2 mouse cellular contexts compared by ENCODE assay signal in the genomic region with DNA sequence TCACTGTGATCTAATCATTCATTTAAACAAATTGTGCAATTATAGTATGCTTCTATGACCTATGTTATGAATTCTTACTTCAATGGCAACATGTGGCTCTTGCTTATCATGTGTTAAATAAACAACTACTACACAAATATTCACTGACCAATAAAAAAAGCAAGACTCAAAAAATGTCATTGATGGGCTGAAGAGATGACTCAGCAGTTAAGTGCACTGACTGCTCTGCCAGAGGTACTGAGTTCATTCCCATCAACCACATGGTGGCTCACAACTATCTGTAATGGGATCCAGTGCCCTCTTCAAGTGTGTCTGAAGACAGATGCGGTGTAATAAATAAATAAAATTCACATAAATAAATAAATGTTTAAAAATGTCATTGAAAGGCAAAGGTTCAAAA.
TF ChIP-seq lines count a peak whose summit lies in the region.

No protein-coding gene starts in this region.

TF ChIP-seq in CH12.LX, 34 proteins besides CTCF, POLR2A, EP300 and RAD21:
- peak; percentile 54; the same call in 1 of the 2 replicates for TF ChIP-seq MAFK (IDR thresholded peaks at IDR 0.05; ENCODE audit: insufficient replicate concordance, low read length)
- TF ChIP-seq PAX5 (IDR thresholded peaks at IDR 0.05; ENCODE audit: low read length): no peak

TF ChIP-seq in ES-E14, 5 proteins besides CTCF, POLR2A, EP300 and RAD21 (continued from another document):
- TF ChIP-seq MAFK (IDR thresholded peaks at IDR 0.05; ENCODE audit: insufficient read depth, low read depth, low read length) (peak; percentile 54; the same call in 1 of the 2 replicates), ZNF384 (IDR thresholded peaks at IDR 0.05; ENCODE audit: low read depth, low read length) (no peak)
TF ChIP-seq in ES-E14: peak in this region for 1.
